In the genomic region with DNA sequence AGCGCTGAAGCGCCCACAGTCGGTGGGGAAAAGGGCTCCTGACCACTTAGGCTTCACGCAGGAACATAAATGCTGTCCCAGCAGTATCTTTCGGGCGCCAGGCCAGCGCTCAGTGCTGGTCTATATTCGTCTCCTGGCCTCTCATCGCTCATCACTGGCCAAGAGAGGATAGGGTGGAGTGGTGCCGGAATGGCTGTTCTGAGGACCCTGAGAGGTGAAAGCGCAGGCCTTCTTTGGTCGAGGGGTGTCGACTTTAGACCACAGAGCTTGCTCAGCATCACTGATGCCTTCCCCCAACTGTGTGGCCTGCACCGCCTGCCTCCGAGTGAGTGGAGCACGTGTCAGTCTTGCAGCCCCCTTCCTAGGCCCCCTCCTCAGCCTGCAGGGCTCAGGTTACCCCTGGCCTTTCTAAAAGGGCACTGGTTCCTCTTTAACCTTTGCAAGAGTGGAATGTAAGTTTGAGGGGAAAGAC, we compare ENCODE assay signal across 8 mouse cellular contexts. TPM values are rescaled to one million over a fixed set of nuclear protein-coding genes. Genes with fewer than 3 reads are reported as not detected.
A peak's percentile ranks its signal among the peaks of the same experiment; 100 is the strongest.
DNase-seq lines count a peak whose midpoint lies in the region; ATAC-seq and TF ChIP-seq lines count a peak whose summit lies in the region.

No protein-coding gene starts in this region.

- no peak for TF ChIP-seq CTCF in left cerebral cortex, adult 2 months (IDR thresholded peaks at IDR 0.05)
- TF ChIP-seq CTCF in bone marrow, adult 2 months (IDR thresholded peaks at IDR 0.05; ENCODE audit: control insufficient read depth, insufficient read depth, low read length), result no peak

- no peak for DNase-seq in left cerebral cortex, adult 2 months (ENCODE audit: extremely low spot score in 1 of 2, low spot score in 2 of 2)
- no peak for DNase-seq in left cerebral cortex, adult 9 months (ENCODE audit: low spot score in 2 of 2)
- peak; percentile 72 for DNase-seq in forelimb bud, embryonic 11.5 days (ENCODE audit: low read depth, low spot score)
- no peak for DNase-seq in hindbrain, embryonic 14.5 days (ENCODE audit: low spot score)
- no peak for DNase-seq in urinary bladder, adult 2 months (ENCODE audit: low spot score)

- H3K36me3 ChIP-seq in hindbrain, embryonic 14.5 days (replicated peaks; ENCODE audit: control insufficient read depth, insufficient read depth), result peaks cover 26% of the 10 kb centered on the region
- H3K36me3 ChIP-seq in lung, embryonic 16.5 days (ENCODE audit: control insufficient read depth, insufficient read depth, low read length), result peaks cover 14% of the 10 kb centered on the region
- H3K36me3 ChIP-seq in stomach, embryonic 16.5 days (ENCODE audit: control insufficient read depth, insufficient read depth, low read length), result peaks cover 9% of the 10 kb centered on the region

- no peaks in the 10 kb centered on the region for H3K9me3 ChIP-seq in hindbrain, embryonic 14.5 days (ENCODE audit: control insufficient read depth, low read length)
- no peaks in the 10 kb centered on the region for H3K9me3 ChIP-seq in lung, embryonic 16.5 days (ENCODE audit: control insufficient read depth, low read length)
- no peaks in the 10 kb centered on the region for H3K9me3 ChIP-seq in stomach, embryonic 16.5 days (replicated peaks; ENCODE audit: control insufficient read depth, low read length)

- H3K9ac ChIP-seq in hindbrain, embryonic 14.5 days, result peak overlapping the region; percentile 100
- peak overlapping the region; percentile 100 for H3K9ac ChIP-seq in lung, embryonic 16.5 days (ENCODE audit: low read length)
- peak overlapping the region; percentile 99 for H3K9ac ChIP-seq in stomach, embryonic 16.5 days (ENCODE audit: low read length)

- no peak for ATAC-seq in hindbrain, embryonic 14.5 days (ENCODE audit: low FRiP score)
- ATAC-seq in lung, embryonic 16.5 days (ENCODE audit: low read depth), result 0 out of 2 replicates have a peak, but pooled peaks have one; percentile 10
- no peak for ATAC-seq in stomach, embryonic 16.5 days (ENCODE audit: insufficient read depth, low FRiP score)

- no peak for TF ChIP-seq POLR2A in bone marrow, adult 2 months (IDR thresholded peaks at IDR 0.05; ENCODE audit: borderline replicate concordance, control insufficient read depth, low read depth, low read length)

- H3K4me3 ChIP-seq in left cerebral cortex, adult 2 months, result peak overlapping the region; percentile 100; the same call in 1 of the 2 replicates
- H3K4me3 ChIP-seq in bone marrow, adult 2 months (replicated peaks; ENCODE audit: control insufficient read depth, low read depth, low read length), result peak overlapping the region; percentile 27
- peak overlapping the region; percentile 100 for H3K4me3 ChIP-seq in hindbrain, embryonic 14.5 days (replicated peaks; ENCODE audit: low read length)
- peak overlapping the region; percentile 100 for H3K4me3 ChIP-seq in lung, embryonic 16.5 days (ENCODE audit: low read length)
- peak overlapping the region; percentile 100 for H3K4me3 ChIP-seq in stomach, embryonic 16.5 days (replicated peaks; ENCODE audit: low read length)

- H3K4me2 ChIP-seq in hindbrain, embryonic 14.5 days (replicated peaks), result peak overlapping the region; percentile 92
- peak overlapping the region; percentile 96 for H3K4me2 ChIP-seq in lung, embryonic 16.5 days (ENCODE audit: low read depth, low read length)
- H3K4me2 ChIP-seq in stomach, embryonic 16.5 days (ENCODE audit: low read depth, low read length), result peak overlapping the region; percentile 92

- intact Hi-C loops in left cerebral cortex, adult 2 months (cut with DNase I), result loop anchor here (10.0 kb wide), 1 partner anchor 422 kb away; the partner anchor contains the start of genes 0610010K14Rik, Gm21988 and Rnasek

- H3K4me1 ChIP-seq in bone marrow, adult 2 months (ENCODE audit: control insufficient read depth, insufficient read depth, low read length), result peaks cover 4% of the 10 kb centered on the region
- peaks cover 29% of the 10 kb centered on the region for H3K4me1 ChIP-seq in hindbrain, embryonic 14.5 days (replicated peaks; ENCODE audit: control insufficient read depth, insufficient read depth, low read length)
- peaks cover 38% of the 10 kb centered on the region for H3K4me1 ChIP-seq in lung, embryonic 16.5 days (replicated peaks; ENCODE audit: control insufficient read depth, insufficient read depth, low read length)
- H3K4me1 ChIP-seq in stomach, embryonic 16.5 days (ENCODE audit: control insufficient read depth, insufficient read depth, low read length), result peaks cover 34% of the 10 kb centered on the region

- no peaks in the 10 kb centered on the region for H3K27me3 ChIP-seq in hindbrain, embryonic 14.5 days (ENCODE audit: control insufficient read depth, insufficient read depth, low read length)
- no peaks in the 10 kb centered on the region for H3K27me3 ChIP-seq in lung, embryonic 16.5 days (ENCODE audit: control insufficient read depth, insufficient read depth, low read depth, low read length)
- no peaks in the 10 kb centered on the region for H3K27me3 ChIP-seq in stomach, embryonic 16.5 days (ENCODE audit: control insufficient read depth, insufficient read depth, low read length)

- WGBS in bone marrow, adult 2 months, result 52% methylated on average over 16 of the region's 16 CpGs
- WGBS in hindbrain, embryonic 14.5 days, result 5% methylated on average over 16 of the region's 16 CpGs
- WGBS in lung, embryonic 16.5 days, result 6% methylated on average over 16 of the region's 16 CpGs
- 9% methylated on average over 16 of the region's 16 CpGs for WGBS in stomach, embryonic 16.5 days

- H3K27ac ChIP-seq in left cerebral cortex, adult 2 months, result peak overlapping the region; percentile 64; the same call in 1 of the 2 replicates
- H3K27ac ChIP-seq in bone marrow, adult 2 months (ENCODE audit: control insufficient read depth, insufficient read depth, low read depth, low read length, poor library complexity), result peak overlapping the region; percentile 82
- H3K27ac ChIP-seq in hindbrain, embryonic 14.5 days, result 0 out of 2 replicates have a peak overlapping the region, but pooled peaks have one; percentile 96
- H3K27ac ChIP-seq in lung, embryonic 16.5 days (ENCODE audit: low read length), result peak overlapping the region; percentile 99
- peak overlapping the region; percentile 99 for H3K27ac ChIP-seq in stomach, embryonic 16.5 days (ENCODE audit: low read length)

RNA-seq across cellular contexts. Expression of gene Eno3, which starts 0.5 kb away (rescaled TPM):
- 10 to 100 TPM in 1 of 2 experiments, 1 to 10 TPM in 1; 9.8 to 10.6 TPM for total RNA-seq in left cerebral cortex, adult 2 months (2021)
- polyA plus RNA-seq in bone marrow, adult 2 months (2011; ENCODE audit: insufficient read depth, insufficient read length, low replicate concordance, missing spikeins), result 14.7 and 29.8 TPM in 2 replicates
- polyA plus RNA-seq in hindbrain, embryonic 14.5 days (2014; fragmentation: Nextera tagmentation; extraction: Ambion mirVana), result 6.4 and 7.8 TPM in 2 replicates
- polyA plus RNA-seq in lung, embryonic 16.5 days (2015; fragmentation: Nextera tagmentation; extraction: Ambion mirVana), result 37.9 and 56.8 TPM in 2 replicates
- polyA plus RNA-seq in stomach, embryonic 16.5 days (2015; fragmentation: Nextera tagmentation; extraction: Ambion mirVana), result 19.3 and 126 TPM in 2 replicates
- 104 and 126 TPM in 2 replicates for polyA plus RNA-seq in urinary bladder, adult 2 months (2012; rRNA removed)

RNA-seq across cellular contexts. Expression of gene Pfn1, which starts 2.0 kb away (rescaled TPM):
- total RNA-seq in left cerebral cortex, adult 2 months (2021), result 100 to 1,000 TPM; 207 to 224 TPM
- polyA plus RNA-seq in bone marrow, adult 2 months (2011; ENCODE audit: insufficient read depth, insufficient read length, low replicate concordance, missing spikeins), result 840 and 1,173 TPM in 2 replicates
- polyA plus RNA-seq in hindbrain, embryonic 14.5 days (2014; fragmentation: Nextera tagmentation; extraction: Ambion mirVana), result 662 and 703 TPM in 2 replicates
- 1,825 and 2,189 TPM in 2 replicates for polyA plus RNA-seq in lung, embryonic 16.5 days (2015; fragmentation: Nextera tagmentation; extraction: Ambion mirVana)
- 1,820 and 1,821 TPM in 2 replicates for polyA plus RNA-seq in stomach, embryonic 16.5 days (2015; fragmentation: Nextera tagmentation; extraction: Ambion mirVana)
- 1,258 and 1,344 TPM in 2 replicates for polyA plus RNA-seq in urinary bladder, adult 2 months (2012; rRNA removed)

RNA-seq across cellular contexts. Expression of gene Slc25a11, which starts 9.2 kb away (rescaled TPM):
- 100 to 1,000 TPM; 107 to 117 TPM for total RNA-seq in left cerebral cortex, adult 2 months (2021)
- polyA plus RNA-seq in bone marrow, adult 2 months (2011; ENCODE audit: insufficient read depth, insufficient read length, low replicate concordance, missing spikeins), result 28.7 and 49.2 TPM in 2 replicates
- polyA plus RNA-seq in hindbrain, embryonic 14.5 days (2014; fragmentation: Nextera tagmentation; extraction: Ambion mirVana), result 158 TPM in 2 replicates
- 156 and 171 TPM in 2 replicates for polyA plus RNA-seq in lung, embryonic 16.5 days (2015; fragmentation: Nextera tagmentation; extraction: Ambion mirVana)
- 163 and 169 TPM in 2 replicates for polyA plus RNA-seq in stomach, embryonic 16.5 days (2015; fragmentation: Nextera tagmentation; extraction: Ambion mirVana)
- 93.9 and 96.9 TPM in 2 replicates for polyA plus RNA-seq in urinary bladder, adult 2 months (2012; rRNA removed)

RNA-seq across cellular contexts. Expression of gene Rnf167, which starts 9.5 kb away (rescaled TPM):
- 10 to 100 TPM; 81.7 to 86.9 TPM for total RNA-seq in left cerebral cortex, adult 2 months (2021)
- 125 and 265 TPM in 2 replicates for polyA plus RNA-seq in bone marrow, adult 2 months (2011; ENCODE audit: insufficient read depth, insufficient read length, low replicate concordance, missing spikeins)
- 90.6 and 93.4 TPM in 2 replicates for polyA plus RNA-seq in hindbrain, embryonic 14.5 days (2014; fragmentation: Nextera tagmentation; extraction: Ambion mirVana)
- 129 and 134 TPM in 2 replicates for polyA plus RNA-seq in lung, embryonic 16.5 days (2015; fragmentation: Nextera tagmentation; extraction: Ambion mirVana)
- polyA plus RNA-seq in stomach, embryonic 16.5 days (2015; fragmentation: Nextera tagmentation; extraction: Ambion mirVana), result 104 and 111 TPM in 2 replicates
- 116 and 119 TPM in 2 replicates for polyA plus RNA-seq in urinary bladder, adult 2 months (2012; rRNA removed)

RNA-seq across cellular contexts. Expression of gene Spag7, which starts 12.7 kb away (rescaled TPM):
- 10 to 100 TPM; 52.2 to 56.7 TPM for total RNA-seq in left cerebral cortex, adult 2 months (2021)
- polyA plus RNA-seq in bone marrow, adult 2 months (2011; ENCODE audit: insufficient read depth, insufficient read length, low replicate concordance, missing spikeins), result 37.1 and 70.9 TPM in 2 replicates
- 94.8 and 115 TPM in 2 replicates for polyA plus RNA-seq in hindbrain, embryonic 14.5 days (2014; fragmentation: Nextera tagmentation; extraction: Ambion mirVana)
- polyA plus RNA-seq in lung, embryonic 16.5 days (2015; fragmentation: Nextera tagmentation; extraction: Ambion mirVana), result 159 and 172 TPM in 2 replicates
- 148 and 149 TPM in 2 replicates for polyA plus RNA-seq in stomach, embryonic 16.5 days (2015; fragmentation: Nextera tagmentation; extraction: Ambion mirVana)
- polyA plus RNA-seq in urinary bladder, adult 2 months (2012; rRNA removed), result 89.4 and 93.2 TPM in 2 replicates

Comparison
In these comparisons a context has a peak if more than half of its experiments do, and no peak if none do; other contexts are left out.
1. H3K4me3 ChIP-seq: peak in every context shown above with its lines; median percentile 100 in left cerebral cortex, adult 2 months; 100 in hindbrain, embryonic 14.5 days; 100 in lung, embryonic 16.5 days; 100 in stomach, embryonic 16.5 days; 27 in bone marrow, adult 2 months.